ENCODE assay signal across 26 mouse cellular contexts in the genomic region with DNA sequence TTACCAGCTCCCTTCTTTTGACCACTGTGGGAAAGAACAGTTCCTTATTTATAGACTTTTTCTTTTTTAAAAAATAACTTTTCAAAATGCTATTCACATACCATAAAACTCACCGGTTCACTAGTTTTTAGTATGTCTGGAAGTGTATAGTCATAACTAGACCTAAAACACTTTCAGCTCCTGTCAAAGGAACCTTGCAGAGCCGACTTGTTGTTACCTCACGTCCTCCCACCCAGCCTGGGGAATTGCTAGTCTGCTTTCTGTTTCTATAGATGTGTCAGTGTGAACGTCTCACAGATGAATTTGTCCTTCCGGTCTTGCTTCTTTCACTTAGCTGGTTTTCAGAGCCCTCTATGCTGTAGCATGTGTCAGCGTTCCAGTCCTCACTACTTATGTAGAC. TPM values are rescaled to one million over a fixed set of nuclear protein-coding genes. Genes with fewer than 3 reads are reported as not detected.
A peak's percentile ranks its signal among the peaks of the same experiment; 100 is the strongest.
DNase-seq lines count a peak whose midpoint lies in the region; ATAC-seq lines count a peak whose summit lies in the region.
"Had no signal": no experiment of that assay in that cellular context is flagged by ENCODE, and none has a peak within 500 bp of the region (broad histone marks: within the 10 kb centered on the region; RNA-seq: fewer than 3 reads in every experiment).

No protein-coding gene starts in this region.

- H3K27me3 ChIP-seq in limb, embryonic 10.5 days (ENCODE audit: low read depth, poor library complexity, severe bottlenecking), result no peaks in the 10 kb centered on the region
- H3K27me3 ChIP-seq: embryonic facial prominence, embryonic 13.5 days; embryonic facial prominence, embryonic 15.5 days; forebrain, embryonic 12.5 days; Patski had no signal

- no peak overlapping the region for H3K4me3 ChIP-seq in limb, embryonic 10.5 days
- H3K4me3 ChIP-seq: embryonic facial prominence, embryonic 13.5 days; embryonic facial prominence, embryonic 15.5 days; erythroblast, embryonic 14.5 days; forebrain, embryonic 10.5 days; forebrain, embryonic 12.5 days had no signal

- H3K36me3 ChIP-seq in limb, embryonic 10.5 days, result no peaks in the 10 kb centered on the region
- H3K36me3 ChIP-seq: embryonic facial prominence, embryonic 13.5 days; embryonic facial prominence, embryonic 15.5 days; forebrain, embryonic 10.5 days; forebrain, embryonic 12.5 days; G1E had no signal

- WGBS in limb, embryonic 10.5 days, result 90% methylated on average over 6 of the region's 6 CpGs

- H3K27ac ChIP-seq in limb, embryonic 10.5 days, result no peak overlapping the region
- H3K27ac ChIP-seq: embryonic facial prominence, embryonic 13.5 days; embryonic facial prominence, embryonic 15.5 days; forebrain, embryonic 10.5 days; forebrain, embryonic 12.5 days had no signal

- DNase-seq in CD4-positive, CD25-positive, alpha-beta regulatory T cell, adult 2 months (ENCODE audit: low read depth, low spot score), result peak; percentile 5
- DNase-seq in brain, adult 2 months (ENCODE audit: low read depth, low spot score), result peak; percentile 8
- DNase-seq in thymus, adult 18-20 months, result no peak
- DNase-seq in limb, embryonic 10.5 days (ENCODE audit: low spot score), result no peak
- DNase-seq: adrenal gland, adult 8-10 months; adrenal gland, postnatal 14 days; adrenal gland, postnatal 36 days; B cell, adult 2 months; cerebellum, adult 11 months; cerebellum, adult 18-20 months; cerebellum, adult 8-10 months; cerebellum, adult 9-11 months; cerebellum, postnatal 14 days; cerebellum, postnatal 36 days; embryo, embryonic 11 days had no signal

- ATAC-seq in CD4-positive, CD25-positive, alpha-beta regulatory T cell, adult 4 months, result no peak
- ATAC-seq: activated CD4-positive, CD25-positive, alpha-beta regulatory T cell, adult 4 months; forebrain, embryonic 14.5 days; forebrain, embryonic 16.5 days; Patski had no signal

- H3K9me3 ChIP-seq in limb, embryonic 10.5 days (replicated peaks), result no peaks in the 10 kb centered on the region
- H3K9me3 ChIP-seq: embryonic facial prominence, embryonic 13.5 days; embryonic facial prominence, embryonic 15.5 days; forebrain, embryonic 10.5 days; forebrain, embryonic 12.5 days had no signal

- no peaks in the 10 kb centered on the region for H3K4me1 ChIP-seq in limb, embryonic 10.5 days
- H3K4me1 ChIP-seq: embryonic facial prominence, embryonic 13.5 days; embryonic facial prominence, embryonic 15.5 days; forebrain, embryonic 10.5 days; forebrain, embryonic 12.5 days had no signal

RNA-seq across cellular contexts. Expression of a gene that starts 35.8 kb away (rescaled TPM):
- not detected for polyA plus RNA-seq in CD4-positive, CD25-positive, alpha-beta regulatory T cell, adult 4 months (2017; shearing (Covaris generic))
- polyA plus RNA-seq in limb, embryonic 10.5 days (2016; fragmentation: Nextera tagmentation; extraction: Ambion mirVana), result 0.48 and 0.76 TPM in 2 replicates
- polyA plus RNA-seq: erythroblast, embryonic 14.5 days; G1E had no signal

Comparison
In these comparisons a context has a peak if more than half of its experiments do, and no peak if none do; other contexts are left out.
1. DNase-seq: peak in CD4-positive, CD25-positive, alpha-beta regulatory T cell, adult 2 months (single experiment) and brain, adult 2 months (single experiment); none in thymus, adult 18-20 months (0 of 2) and limb, embryonic 10.5 days (single experiment).